Mouse (Mus musculus): ENCODE measurements around the gene Mx1. TPM values are rescaled to one million over a fixed set of nuclear protein-coding genes. Genes with fewer than 3 reads are reported as not detected.

The Mx1 gene
- total and polyA plus RNA-seq, 3 experiments: 0.72 to 8.6 (median 7.8) TPM

GRCm38 (mm10) chr16:97405476-97406012, 57.2 kb downstream of the Mx1 start:
- TF ChIP-seq MAX (IDR thresholded peaks at IDR 0.05; ENCODE audit: low read length) (0 out of 2 replicates have a peak, but pooled peaks have one; percentile 3), ELF1 (IDR thresholded peaks at IDR 0.05; ENCODE audit: low read depth, low read length) (no peak), EP300 (IDR thresholded peaks at IDR 0.05; ENCODE audit: low read length) (peak; percentile 83), ZKSCAN1 (IDR thresholded peaks at IDR 0.05; ENCODE audit: borderline replicate concordance, low read depth, low read length) (no peak), CTCF (conservative IDR thresholded peaks at IDR 0.05 in 1 of 2, IDR thresholded peaks at IDR 0.05 in 1 of 2; ENCODE audit: low read depth in 2 of 2, low read length in 2 of 2) (no peak), CHD1 (IDR thresholded peaks at IDR 0.05; ENCODE audit: low read depth, low read length) (no peak), MAZ (IDR thresholded peaks at IDR 0.05; ENCODE audit: low read depth, low read length) (no peak), BHLHE40 (IDR thresholded peaks at IDR 0.05; ENCODE audit: low read depth, low read length) (0 out of 2 replicates have a peak, but pooled peaks have one; percentile 29), ETS1 (conservative IDR thresholded peaks at IDR 0.05; ENCODE audit: low read depth, low read length) (0 out of 2 replicates have a peak, but pooled peaks have one; percentile 36), MYC (IDR thresholded peaks at IDR 0.05; ENCODE audit: low read depth, low read length) (peak; percentile 39; the same call in 1 of the 2 replicates), TCF12 (IDR thresholded peaks at IDR 0.05; ENCODE audit: low read depth, low read length) (peak; percentile 55; the same call in 1 of the 2 replicates), ZNF384 (IDR thresholded peaks at IDR 0.05; ENCODE audit: low read depth, low read length) (peak; percentile 65; the same call in 1 of the 2 replicates), KAT2A (IDR thresholded peaks at IDR 0.05; ENCODE audit: insufficient replicate concordance, low read length) (no peak)
- no peak overlapping the region for H3K4me3 ChIP-seq (replicated peaks in 1 of 3; ENCODE audit: low read depth in 2 of 3, low read length in 2 of 3, poor library complexity in 1 of 3)
- DNase-seq (ENCODE audit: extremely low read depth): peak; percentile 48
- H3K9me3 ChIP-seq (replicated peaks; ENCODE audit: low read length): no peaks in the 10 kb centered on the region
- no peak overlapping the region for H3K9ac ChIP-seq (ENCODE audit: insufficient read depth, low read depth)
- peak overlapping the region; percentile 25 for H3K4me2 ChIP-seq (ENCODE audit: insufficient read depth, low read depth, poor library complexity, severe bottlenecking)
- H3K79me2 ChIP-seq (replicated peaks; ENCODE audit: control insufficient read depth, extremely low read depth, insufficient read depth, poor library complexity, severe bottlenecking): no peaks in the 10 kb centered on the region
- H3K4me1 ChIP-seq (ENCODE audit: control insufficient read depth in 1 of 2, insufficient read depth in 2 of 2): peaks cover 17 to 51% of the 10 kb centered on the region in 2 experiments
- no peaks in the 10 kb centered on the region for H3K36me3 ChIP-seq (replicated peaks in 1 of 2; ENCODE audit: control insufficient read depth in 1 of 2, insufficient read depth in 1 of 2, low read length in 1 of 2)
- H3K27me3 ChIP-seq (replicated peaks): no peaks in the 10 kb centered on the region
- H3K27ac ChIP-seq (ENCODE audit: insufficient read depth, low read depth): no peak overlapping the region
- in situ Hi-C loops (cut with MboI; ENCODE audit: low pct_ligation_motif_present, low pct_unique_long_range_greater_than_20kb, low sequenced_read_pairs): no loop called here
- dilution Hi-C loops (cut with MboI; ENCODE audit: extremely low pct_ligation_motif_present, extremely low pct_unique_long_range_greater_than_20kb, low sequenced_read_pairs): no loop called here

- Histone ChIP-seq H3K9me3 (replicated peaks; ENCODE audit: low read length) (no peaks in the 10 kb centered on the region), H3K4me2 (ENCODE audit: insufficient read depth, low read depth, poor library complexity, severe bottlenecking) (no peak overlapping the region), H3K27me3 (replicated peaks) (no peaks in the 10 kb centered on the region), H3K36me3 (replicated peaks in 1 of 2; ENCODE audit: control insufficient read depth in 1 of 2, insufficient read depth in 1 of 2, low read length in 1 of 2) (no peaks in the 10 kb centered on the region), H3K79me2 (replicated peaks; ENCODE audit: control insufficient read depth, extremely low read depth, insufficient read depth, poor library complexity, severe bottlenecking) (no peaks in the 10 kb centered on the region), H3K4me3 (replicated peaks in 1 of 3; ENCODE audit: low read depth in 2 of 3, low read length in 2 of 3, poor library complexity in 1 of 3) (no peak overlapping the region), H3K4me1 (ENCODE audit: control insufficient read depth in 1 of 2, insufficient read depth in 2 of 2) (peaks cover 15 to 77% of the 10 kb centered on the region in 2 experiments), H3K27ac (ENCODE audit: insufficient read depth, low read depth) (no peak overlapping the region), H3K9ac (ENCODE audit: insufficient read depth, low read depth) (no peak overlapping the region)
- DNase-seq (ENCODE audit: extremely low read depth): peak; percentile 25
- dilution Hi-C loops (cut with MboI; ENCODE audit: extremely low pct_ligation_motif_present, extremely low pct_unique_long_range_greater_than_20kb, low sequenced_read_pairs) (no loop called here), in situ Hi-C loops (cut with MboI; ENCODE audit: low pct_ligation_motif_present, low pct_unique_long_range_greater_than_20kb, low sequenced_read_pairs) (no loop called here)
- no peak for TF ChIP-seq RCOR1 (conservative IDR thresholded peaks at IDR 0.05; ENCODE audit: low read depth, low read length)
- TF ChIP-seq JUN (IDR thresholded peaks at IDR 0.05; ENCODE audit: insufficient read depth, low read depth, low read length): no peak
- TF ChIP-seq CTCF (conservative IDR thresholded peaks at IDR 0.05 in 1 of 2, IDR thresholded peaks at IDR 0.05 in 1 of 2; ENCODE audit: low read depth in 2 of 2, low read length in 2 of 2): no peak
- no peak for TF ChIP-seq MEF2A (IDR thresholded peaks at IDR 0.05; ENCODE audit: borderline replicate concordance, low read depth, low read length)
- no peak for TF ChIP-seq CHD1 (IDR thresholded peaks at IDR 0.05; ENCODE audit: low read depth, low read length)
- TF ChIP-seq ETS1 (conservative IDR thresholded peaks at IDR 0.05; ENCODE audit: low read depth, low read length): 0 out of 2 replicates have a peak, but pooled peaks have one; percentile 10
- TF ChIP-seq GABPA (IDR thresholded peaks at IDR 0.05; ENCODE audit: insufficient replicate concordance, low read depth, low read length): no peak
- peak; percentile 28; the same call in 1 of the 2 replicates for TF ChIP-seq IRF4 (IDR thresholded peaks at IDR 0.05; ENCODE audit: low read depth, low read length)
- TF ChIP-seq ZMIZ1 (IDR thresholded peaks at IDR 0.05; ENCODE audit: low read depth, low read length): no peak
- TF ChIP-seq EP300 (IDR thresholded peaks at IDR 0.05; ENCODE audit: low read length): peak; percentile 39; the same call in 1 of the 2 replicates
- TF ChIP-seq POLR2AphosphoS2 (IDR thresholded peaks at IDR 0.05; ENCODE audit: low read depth, low read length): no peak
These were observed 60.4 kb downstream of the Mx1 start for GRCm38 (mm10) chr16:97402213-97402785.
